Mouse (Mus musculus) heart, embryonic 16.5 days (tissue): ENCODE data around the gene Adamtsl1. TPM values are rescaled to one million over a fixed set of nuclear protein-coding genes. Genes with fewer than 3 reads are reported as not detected.

Experiments used
- ATAC-seq: fragments of 200-750 bp; cut with Nextera tagmentation; replicated peaks from 2 replicates; pipeline ENCODE4 v1.8.0; 2017; ENCODE audit warnings: moderate number of reproducible peaks; ENCODE audit not compliant: insufficient read depth, low FRiP score; ENCODE audit errors: extremely low read depth
- H3K27ac ChIP-seq: fragments of 300-500 bp; sonication (generic); 2 replicates; pipeline ENCODE4 v1.5.1; 2014; ENCODE audit warnings: mild to moderate bottlenecking, low read length, control low read depth, moderate library complexity
- H3K27me3 ChIP-seq: fragments of 300-500 bp; sonication (generic); 2 replicates; pipeline ENCODE4 v1.6.1; 2014; ENCODE audit warnings: low read length, mixed read lengths; ENCODE audit not compliant: control insufficient read depth, insufficient read depth
- H3K36me3 ChIP-seq: fragments of 300-500 bp; sonication (generic); 2 replicates; pipeline ENCODE4 v1.6.1; 2014; ENCODE audit not compliant: control insufficient read depth, insufficient read depth
- H3K4me1 ChIP-seq: fragments of 300-500 bp; sonication (generic); 2 replicates; pipeline ENCODE4 v1.6.1; 2014; ENCODE audit warnings: low read length, mixed read lengths; ENCODE audit not compliant: control insufficient read depth, insufficient read depth
- H3K4me2 ChIP-seq: fragments of 300-500 bp; sonication (generic); 2 replicates; pipeline ENCODE4 v1.6.1; 2014; ENCODE audit warnings: low read depth, mild to moderate bottlenecking, control low read depth, low read length
- H3K4me3 ChIP-seq: fragments of 300-500 bp; sonication (generic); 2 replicates; pipeline ENCODE4 v1.5.1; 2014; ENCODE audit warnings: mild to moderate bottlenecking, control low read depth, low read length
- H3K9ac ChIP-seq: fragments of 300-500 bp; sonication (generic); 2 replicates; pipeline ENCODE4 v1.6.1; 2014; ENCODE audit warnings: low read length, control low read depth
- H3K9me3 ChIP-seq: fragments of 300-500 bp; sonication (generic); replicated peaks from 2 replicates; pipeline ENCODE4 v1.6.1; 2016; ENCODE audit warnings: low read length; ENCODE audit not compliant: control insufficient read depth
- WGBS: fragments of 180-500 bp; shearing (Covaris S2); extraction: QIAGEN DNeasy Blood & Tissue Kit; methylation state at CpG from one replicate; pipeline ENCODE4 v1.1.7; 2014; 5-methylcytosine and 5-hydroxymethylcytosine counted together
- polyA plus RNA-seq: library from polyadenylated mRNA; unstranded; fragments of >200 nt; fragmentation: Nextera tagmentation; extraction: Ambion mirVana; gene quantifications from 2 replicates; pipeline ENCODE4 v1.2.1, GENCODE M21; 2015

Adamtsl1 gene
- polyA plus RNA-seq, 1 experiment from 2014 or later: 7.9 TPM

DNA sequence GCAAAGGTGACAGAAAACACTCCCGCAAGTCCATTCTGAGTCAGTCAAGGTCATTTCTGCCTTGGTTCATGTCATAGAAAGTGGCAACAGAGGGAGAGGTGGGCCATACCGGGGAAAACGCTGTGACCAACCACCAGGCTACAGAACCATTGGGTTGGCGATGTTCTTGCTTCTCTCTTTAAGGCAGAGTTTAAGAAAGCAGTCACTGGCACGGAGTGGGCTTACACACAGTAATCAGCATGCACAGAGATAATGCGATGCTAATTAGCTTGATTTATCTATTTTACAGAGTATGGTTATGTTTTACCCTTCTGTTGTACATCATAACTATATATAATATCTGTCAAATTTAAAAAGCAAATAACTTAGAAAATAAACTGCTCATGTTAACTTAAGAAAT, 531.5 kb downstream of the Adamtsl1 start:
- Histone ChIP-seq H3K9me3 (no peaks in the 10 kb centered on the region), H3K36me3 (no peaks in the 10 kb centered on the region), H3K4me2 (no peak overlapping the region), H3K27ac (no peak overlapping the region), H3K4me3 (no peak overlapping the region), H3K4me1 (no peaks in the 10 kb centered on the region), H3K9ac (no peak overlapping the region), H3K27me3 (no peaks in the 10 kb centered on the region)
- ATAC-seq: no peak
- WGBS: 80% methylated on average over 6 of the region's 6 CpGs

DNA sequence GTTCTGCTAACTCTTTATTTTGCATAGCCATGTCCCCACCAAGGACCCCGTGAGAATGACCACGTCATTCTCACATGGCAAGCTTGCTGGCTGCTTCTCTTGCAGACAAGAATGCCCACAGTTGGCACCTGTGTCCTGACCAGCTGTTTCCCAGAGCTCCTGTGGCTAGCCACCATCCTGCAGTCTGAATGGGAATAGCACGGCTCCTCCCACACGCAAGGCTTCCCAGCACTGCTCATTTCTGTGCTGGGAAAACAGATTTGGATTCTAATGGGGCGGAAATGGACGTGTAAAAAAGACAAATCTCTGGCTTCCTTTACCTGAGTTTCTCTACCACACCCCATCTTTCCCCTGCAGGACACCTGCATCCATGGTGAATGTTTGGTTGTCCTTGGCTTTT, 531.9 kb downstream of the Adamtsl1 start:
- WGBS: 59% methylated on average over 6 of the region's 6 CpGs
- ATAC-seq: no peak

GRCm38 (mm10) chr4:86046881-86047280, 532.9 kb downstream of the Adamtsl1 start:
- WGBS: 85% methylated on average over 1 of the region's 1 CpGs
- no peak overlapping the region for H3K27ac ChIP-seq
- H3K9ac ChIP-seq: no peak overlapping the region
- no peaks in the 10 kb centered on the region for H3K4me1 ChIP-seq
- H3K27me3 ChIP-seq: no peaks in the 10 kb centered on the region
- no peak for ATAC-seq
- no peak overlapping the region for H3K4me3 ChIP-seq
- no peaks in the 10 kb centered on the region for H3K9me3 ChIP-seq
- no peaks in the 10 kb centered on the region for H3K36me3 ChIP-seq
- H3K4me2 ChIP-seq: no peak overlapping the region

More for the DNA sequence above, 531.9 kb downstream of the Adamtsl1 start:
- Histone ChIP-seq H3K27me3 (no peaks in the 10 kb centered on the region), H3K9ac (no peak overlapping the region), H3K9me3 (no peaks in the 10 kb centered on the region), H3K4me1 (no peaks in the 10 kb centered on the region), H3K36me3 (no peaks in the 10 kb centered on the region), H3K4me3 (no peak overlapping the region), H3K27ac (no peak overlapping the region), H3K4me2 (no peak overlapping the region)

DNA sequence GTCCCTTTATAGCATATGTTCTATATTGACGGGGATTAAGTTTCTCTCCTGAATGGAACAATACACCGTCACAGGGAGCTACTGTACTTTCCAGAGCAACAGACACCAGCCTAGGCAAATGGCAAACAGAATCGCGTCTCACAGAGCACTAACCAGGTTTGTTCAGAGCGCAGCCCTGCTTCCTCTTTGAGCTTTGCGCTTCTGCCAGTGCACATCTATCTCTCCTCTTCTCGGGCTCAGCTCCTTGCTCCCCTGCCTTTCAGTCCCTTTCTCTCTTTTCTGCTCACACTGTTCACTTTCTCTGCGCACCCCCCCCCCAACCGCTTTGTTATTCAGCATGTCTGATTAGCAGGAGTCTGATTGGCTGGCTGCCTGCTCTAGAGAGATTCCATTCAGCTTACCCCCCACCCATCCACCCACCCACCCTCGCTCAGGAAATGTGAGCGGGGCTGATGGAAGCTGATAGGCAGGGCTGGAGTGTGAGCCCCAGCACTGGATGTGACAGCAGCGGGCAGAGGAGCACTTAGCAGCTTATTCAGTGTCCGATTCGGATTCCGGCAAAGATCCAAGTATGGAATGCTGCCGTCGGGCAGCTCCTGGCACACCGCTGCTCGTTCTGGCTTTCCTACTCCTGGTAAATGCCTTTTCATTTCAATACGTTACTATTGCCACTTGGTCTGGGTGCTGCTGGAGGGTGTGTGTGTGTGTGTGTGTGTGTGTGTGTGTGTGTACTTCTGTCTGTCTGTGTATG, 539.7 kb downstream of the Adamtsl1 start:
- Histone ChIP-seq H3K9ac (peak overlapping the region; percentile 73), H3K36me3 (no peaks in the 10 kb centered on the region), H3K4me2 (peak overlapping the region; percentile 74), H3K9me3 (no peaks in the 10 kb centered on the region), H3K4me1 (0 out of 2 replicates have a peak, but pooled peaks cover 3% of the 10 kb centered on the region), H3K27me3 (no peaks in the 10 kb centered on the region), H3K4me3 (peak overlapping the region; percentile 68), H3K27ac (peak overlapping the region; percentile 86)
- ATAC-seq: peak; percentile 94
- WGBS: under 1% methylated on average over 20 of the region's 20 CpGs

GRCm38 (mm10) chr4:86060614-86061013, 546.6 kb downstream of the Adamtsl1 start:
- Histone ChIP-seq H3K27me3 (no peaks in the 10 kb centered on the region), H3K9me3 (no peaks in the 10 kb centered on the region), H3K4me3 (no peak overlapping the region), H3K4me2 (no peak overlapping the region), H3K4me1 (no peaks in the 10 kb centered on the region), H3K27ac (no peak overlapping the region), H3K9ac (no peak overlapping the region), H3K36me3 (no peaks in the 10 kb centered on the region)
- 87% methylated on average over 4 of the region's 4 CpGs for WGBS
- no peak for ATAC-seq

DNA sequence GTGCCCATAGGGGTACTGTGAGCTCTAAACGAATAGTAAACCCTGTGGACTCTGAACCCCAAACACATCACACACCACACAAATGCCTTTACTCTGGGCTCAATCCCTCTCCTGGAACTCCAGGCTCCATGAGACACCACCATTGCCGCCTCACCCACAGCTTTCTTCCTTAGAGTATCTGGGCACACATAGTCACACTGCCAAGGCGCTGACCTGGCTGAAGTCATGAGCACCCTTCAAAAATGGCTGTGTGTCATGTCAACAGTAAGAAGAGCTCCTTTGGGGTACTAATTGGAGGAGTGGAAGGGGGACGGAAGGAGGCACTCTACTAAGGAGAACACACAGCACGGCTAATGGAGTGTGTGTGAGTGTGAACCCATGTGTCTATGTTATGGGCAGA, 554.4 kb downstream of the Adamtsl1 start:
- no peak overlapping the region for H3K4me3 ChIP-seq
- no peak overlapping the region for H3K27ac ChIP-seq
- H3K9me3 ChIP-seq: no peaks in the 10 kb centered on the region
- H3K36me3 ChIP-seq: no peaks in the 10 kb centered on the region
- WGBS: 89% methylated on average over 5 of the region's 5 CpGs
- no peak overlapping the region for H3K4me2 ChIP-seq
- H3K4me1 ChIP-seq: peaks cover 4% of the 10 kb centered on the region; the same call in 1 of the 2 replicates
- no peaks in the 10 kb centered on the region for H3K27me3 ChIP-seq
- H3K9ac ChIP-seq: no peak overlapping the region
- no peak for ATAC-seq

DNA sequence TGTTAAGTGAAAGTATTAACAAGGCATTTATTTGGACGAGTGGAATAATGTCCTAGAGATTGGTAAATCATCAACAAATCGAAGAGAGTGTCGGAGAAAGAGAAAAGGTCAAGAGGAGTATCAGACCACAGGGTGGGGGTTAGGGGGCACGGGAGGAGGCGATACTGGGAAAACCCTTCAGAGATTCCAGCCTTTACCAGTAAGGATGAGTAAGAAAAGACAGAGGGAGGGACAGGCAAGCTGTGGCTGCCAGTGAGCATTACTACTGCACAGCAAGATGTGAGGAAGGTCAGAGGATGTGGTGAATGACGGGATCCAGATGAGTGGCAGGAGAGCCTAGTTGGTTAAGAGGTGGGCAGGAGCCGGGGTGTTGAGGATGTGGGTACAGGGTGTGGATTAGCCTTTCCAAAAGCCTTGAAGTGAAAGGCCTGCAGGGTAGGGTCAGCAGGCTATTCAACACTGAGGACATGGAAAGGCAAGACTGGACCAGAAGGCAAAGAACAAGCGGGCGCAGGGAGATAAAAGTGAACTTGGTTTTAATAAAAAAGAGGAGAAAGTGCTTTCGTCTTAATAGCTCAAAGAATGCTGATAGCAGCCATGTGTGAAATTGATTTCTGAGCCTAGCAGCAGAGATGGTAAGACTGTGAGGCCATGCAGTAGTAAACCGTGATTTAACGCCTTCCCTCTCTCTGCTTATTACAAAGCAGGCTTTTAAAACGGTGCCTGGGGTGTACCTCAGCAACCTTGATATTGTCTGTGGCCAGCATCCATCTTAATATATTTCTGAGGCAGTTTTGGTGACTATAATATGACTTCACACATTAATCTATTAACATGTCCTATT, 555.1 kb downstream of the Adamtsl1 start:
- Histone ChIP-seq H3K9ac (no peak overlapping the region), H3K4me1 (peaks cover 4% of the 10 kb centered on the region; the same call in 1 of the 2 replicates), H3K9me3 (no peaks in the 10 kb centered on the region), H3K36me3 (no peaks in the 10 kb centered on the region), H3K4me2 (no peak overlapping the region), H3K4me3 (no peak overlapping the region), H3K27ac (no peak overlapping the region), H3K27me3 (no peaks in the 10 kb centered on the region)
- 61% methylated on average over 13 of the region's 13 CpGs for WGBS
- ATAC-seq: no peak

DNA sequence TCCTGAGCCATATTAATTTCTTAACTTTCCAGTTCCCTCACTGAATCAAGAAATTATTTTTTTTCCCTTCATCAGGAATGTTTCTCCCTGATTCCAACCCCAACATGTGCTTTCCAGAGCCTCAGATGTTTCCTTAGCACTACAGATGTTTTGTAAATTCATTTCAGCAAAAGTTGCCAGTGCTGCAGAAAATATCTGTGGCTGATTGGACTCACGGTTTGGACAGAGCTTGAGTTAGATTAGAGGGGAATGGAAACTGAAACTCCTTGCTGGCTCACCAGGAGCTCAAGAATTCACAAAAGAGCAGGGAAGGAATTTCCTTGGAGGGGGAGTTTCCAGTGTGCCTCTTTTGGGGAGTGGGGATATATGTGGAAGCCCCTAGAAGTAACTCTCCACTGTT, 560.9 kb downstream of the Adamtsl1 start:
- Histone ChIP-seq H3K36me3 (no peaks in the 10 kb centered on the region), H3K4me2 (no peak overlapping the region; the same call in 1 of the 2 replicates), H3K4me1 (peaks cover 8% of the 10 kb centered on the region; the same call in 1 of the 2 replicates), H3K9me3 (no peaks in the 10 kb centered on the region), H3K4me3 (no peak overlapping the region), H3K27ac (peak overlapping the region; percentile 16; the same call in 1 of the 2 replicates), H3K27me3 (no peaks in the 10 kb centered on the region), H3K9ac (no peak overlapping the region)
- WGBS: 29% methylated on average over 1 of the region's 1 CpGs
- ATAC-seq: no peak

DNA sequence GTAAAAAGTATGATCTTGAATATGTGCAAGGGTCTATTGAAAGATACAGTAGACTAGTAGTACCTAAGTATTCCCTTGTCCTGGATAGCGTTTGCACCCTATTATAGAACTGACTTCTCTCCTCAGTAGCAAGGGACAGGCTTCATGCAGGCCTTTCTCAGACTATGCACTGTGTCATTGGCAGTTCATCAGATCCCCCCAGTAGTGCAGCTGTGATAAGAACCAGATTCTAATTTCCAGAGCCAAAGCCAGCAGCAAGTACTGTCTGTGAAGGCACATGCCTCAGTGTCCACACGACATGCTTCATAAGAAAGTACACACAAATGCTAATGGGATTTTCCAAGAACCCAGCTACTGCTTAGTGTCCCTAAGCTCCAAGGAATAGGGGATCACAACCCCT, 563.4 kb downstream of the Adamtsl1 start:
- no peaks in the 10 kb centered on the region for H3K9me3 ChIP-seq
- no peak overlapping the region for H3K27ac ChIP-seq
- 67% methylated on average over 2 of the region's 2 CpGs for WGBS
- no peak overlapping the region for H3K4me2 ChIP-seq
- no peaks in the 10 kb centered on the region for H3K36me3 ChIP-seq
- ATAC-seq: no peak
- H3K4me3 ChIP-seq: no peak overlapping the region
- H3K9ac ChIP-seq: no peak overlapping the region
- peaks cover 6% of the 10 kb centered on the region; the same call in 1 of the 2 replicates for H3K4me1 ChIP-seq
- H3K27me3 ChIP-seq: no peaks in the 10 kb centered on the region
